Mouse (Mus musculus) liver, embryonic 16.5 days (tissue): Measurements from ENCODE around the gene Tanc2. TPM values are rescaled to one million over a fixed set of nuclear protein-coding genes. Genes with fewer than 3 reads are reported as not detected.

Experiments
- ATAC-seq: fragments of 200-750 bp; cut with Nextera tagmentation; 2 replicates; pipeline ENCODE4 v1.8.0; 2017; ENCODE audit warnings: low read depth, mild to moderate bottlenecking, moderate number of reproducible peaks, moderate library complexity
- H3K27ac ChIP-seq: fragments of 300-500 bp; sonication (generic); 2 replicates; pipeline ENCODE4 v1.5.1; 2014; ENCODE audit warnings: mild to moderate bottlenecking, low read length
- H3K27me3 ChIP-seq: fragments of 300-500 bp; sonication (generic); 2 replicates; pipeline ENCODE4 v1.6.1; 2014; ENCODE audit warnings: low read depth, low read length, mixed read lengths; ENCODE audit not compliant: control insufficient read depth, insufficient read depth
- H3K36me3 ChIP-seq: fragments of 300-500 bp; sonication (generic); 2 replicates; pipeline ENCODE4 v1.6.1; 2014; ENCODE audit warnings: mild to moderate bottlenecking; ENCODE audit not compliant: control insufficient read depth, insufficient read depth
- H3K4me1 ChIP-seq: fragments of 300-500 bp; sonication (generic); 2 replicates; pipeline ENCODE4 v1.6.1; 2014; ENCODE audit warnings: low read depth, low read length, mixed read lengths; ENCODE audit not compliant: control insufficient read depth
- H3K4me2 ChIP-seq: fragments of 300-500 bp; sonication (generic); 2 replicates; pipeline ENCODE4 v1.6.1; 2014; ENCODE audit warnings: low read depth, low read length, mixed read lengths
- H3K4me3 ChIP-seq: fragments of 300-500 bp; sonication (generic); 2 replicates; pipeline ENCODE4 v1.5.1; 2014; ENCODE audit warnings: low read depth, mild to moderate bottlenecking, low read length
- H3K9ac ChIP-seq: fragments of 300-500 bp; sonication (generic); 2 replicates; pipeline ENCODE4 v1.6.1; 2014; ENCODE audit warnings: low read depth, low read length
- H3K9me3 ChIP-seq: fragments of 300-500 bp; sonication (generic); replicated peaks from 2 replicates; pipeline ENCODE4 v1.6.1; 2016; ENCODE audit warnings: low read length; ENCODE audit not compliant: control insufficient read depth
- WGBS: fragments of 180-500 bp; shearing (Covaris S2); extraction: QIAGEN DNeasy Blood & Tissue Kit; methylation state at CpG from one replicate; pipeline ENCODE4 v1.1.7; 2014; ENCODE audit not compliant: insufficient replicate concordance; 5-methylcytosine and 5-hydroxymethylcytosine counted together
- polyA plus RNA-seq: library from polyadenylated mRNA; unstranded; fragments of >200 nt; fragmentation: Nextera tagmentation; extraction: Ambion mirVana; gene quantifications from 2 replicates; pipeline ENCODE4 v1.2.1, GENCODE M21; 2015

Tanc2 gene
- polyA plus RNA-seq, 1 experiment from 2014 or later, result 0.83 TPM

- no peaks in the 10 kb centered on the region for H3K27me3 ChIP-seq
- H3K27ac ChIP-seq, result no peak overlapping the region
- H3K9me3 ChIP-seq, result no peaks in the 10 kb centered on the region
- no peaks in the 10 kb centered on the region for H3K36me3 ChIP-seq
- no peak for ATAC-seq
- no peak overlapping the region for H3K4me2 ChIP-seq
- H3K4me3 ChIP-seq, result no peak overlapping the region
- H3K4me1 ChIP-seq, result no peaks in the 10 kb centered on the region
- 58% methylated on average over 1 of the region's 1 CpGs for WGBS
- no peak overlapping the region for H3K9ac ChIP-seq
Observed at GRCm38 (mm10) chr11:105902956-105903355, 313.2 kb downstream of the Tanc2 start.

GRCm38 (mm10) chr11:105905529-105906213 is 315.9 kb downstream of the Tanc2 start:
- Histone ChIP-seq H3K9ac (no peak overlapping the region), H3K4me1 (no peaks in the 10 kb centered on the region), H3K27ac (no peak overlapping the region), H3K9me3 (no peaks in the 10 kb centered on the region), H3K27me3 (no peaks in the 10 kb centered on the region), H3K4me2 (no peak overlapping the region), H3K4me3 (no peak overlapping the region), H3K36me3 (no peaks in the 10 kb centered on the region)
- no peak for ATAC-seq
- WGBS, result 50% methylated on average over 4 of the region's 4 CpGs

GRCm38 (mm10) chr11:105907381-105907780 is 317.6 kb downstream of the Tanc2 start:
- no peak for ATAC-seq
- 64% methylated on average over 1 of the region's 1 CpGs for WGBS
- Histone ChIP-seq H3K27me3 (no peaks in the 10 kb centered on the region), H3K9me3 (no peaks in the 10 kb centered on the region), H3K4me1 (no peaks in the 10 kb centered on the region), H3K4me2 (no peak overlapping the region), H3K36me3 (no peaks in the 10 kb centered on the region), H3K4me3 (no peak overlapping the region), H3K27ac (no peak overlapping the region), H3K9ac (no peak overlapping the region)

GRCm38 (mm10) chr11:105908926-105909325 is 319.1 kb downstream of the Tanc2 start:
- no peaks in the 10 kb centered on the region for H3K27me3 ChIP-seq
- 74% methylated on average over 8 of the region's 8 CpGs for WGBS
- no peaks in the 10 kb centered on the region for H3K9me3 ChIP-seq
- no peak overlapping the region for H3K9ac ChIP-seq
- H3K27ac ChIP-seq, result no peak overlapping the region
- H3K4me3 ChIP-seq, result no peak overlapping the region
- H3K4me2 ChIP-seq, result no peak overlapping the region
- H3K4me1 ChIP-seq, result no peaks in the 10 kb centered on the region
- H3K36me3 ChIP-seq, result no peaks in the 10 kb centered on the region
- no peak for ATAC-seq

- no peak for ATAC-seq
- WGBS, result 62% methylated on average over 2 of the region's 2 CpGs
- H3K4me1 ChIP-seq, result no peaks in the 10 kb centered on the region
- no peak overlapping the region for H3K9ac ChIP-seq
- H3K4me2 ChIP-seq, result no peak overlapping the region
- H3K27ac ChIP-seq, result no peak overlapping the region
- no peaks in the 10 kb centered on the region for H3K9me3 ChIP-seq
- no peaks in the 10 kb centered on the region for H3K36me3 ChIP-seq
- no peak overlapping the region for H3K4me3 ChIP-seq
- no peaks in the 10 kb centered on the region for H3K27me3 ChIP-seq
Observed at GRCm38 (mm10) chr11:105909617-105910016, 319.8 kb downstream of the Tanc2 start.

GRCm38 (mm10) chr11:105911149-105911548 is 321.4 kb downstream of the Tanc2 start:
- ATAC-seq, result no peak
- no peaks in the 10 kb centered on the region for H3K36me3 ChIP-seq
- no peak overlapping the region for H3K27ac ChIP-seq
- no peak overlapping the region for H3K4me2 ChIP-seq
- no peaks in the 10 kb centered on the region for H3K27me3 ChIP-seq
- no peaks in the 10 kb centered on the region for H3K4me1 ChIP-seq
- H3K9me3 ChIP-seq, result no peaks in the 10 kb centered on the region
- no peak overlapping the region for H3K9ac ChIP-seq
- H3K4me3 ChIP-seq, result no peak overlapping the region

GRCm38 (mm10) chr11:105911592-105912375 is 322.0 kb downstream of the Tanc2 start:
- Histone ChIP-seq H3K4me1 (no peaks in the 10 kb centered on the region), H3K4me3 (no peak overlapping the region), H3K9ac (no peak overlapping the region), H3K27ac (no peak overlapping the region), H3K9me3 (no peaks in the 10 kb centered on the region), H3K36me3 (no peaks in the 10 kb centered on the region), H3K27me3 (no peaks in the 10 kb centered on the region), H3K4me2 (no peak overlapping the region)
- WGBS, result 23% methylated on average over 4 of the region's 4 CpGs
- ATAC-seq, result 0 out of 2 replicates have a peak, but pooled peaks have one; percentile 16

- no peaks in the 10 kb centered on the region for H3K9me3 ChIP-seq
- H3K4me3 ChIP-seq, result no peak overlapping the region
- no peaks in the 10 kb centered on the region for H3K27me3 ChIP-seq
- WGBS, result 65% methylated on average over 5 of the region's 5 CpGs
- no peak overlapping the region for H3K9ac ChIP-seq
- no peak overlapping the region for H3K4me2 ChIP-seq
- H3K27ac ChIP-seq, result no peak overlapping the region
- no peaks in the 10 kb centered on the region for H3K4me1 ChIP-seq
- H3K36me3 ChIP-seq, result no peaks in the 10 kb centered on the region
- ATAC-seq, result no peak
Observed at GRCm38 (mm10) chr11:105913580-105913979, 323.8 kb downstream of the Tanc2 start.

GRCm38 (mm10) chr11:105920098-105920785 is 330.5 kb downstream of the Tanc2 start:
- Histone ChIP-seq H3K4me3 (no peak overlapping the region), H3K4me1 (peaks cover 18% of the 10 kb centered on the region), H3K9ac (no peak overlapping the region), H3K4me2 (no peak overlapping the region), H3K27me3 (no peaks in the 10 kb centered on the region), H3K27ac (no peak overlapping the region), H3K9me3 (no peaks in the 10 kb centered on the region), H3K36me3 (no peaks in the 10 kb centered on the region)
- WGBS, result 55% methylated on average over 3 of the region's 3 CpGs
- no peak for ATAC-seq
